Mouse (Mus musculus) ES-Bruce4 (cell line): ENCODE data around the gene Amn. TPM values are rescaled to one million over a fixed set of nuclear protein-coding genes. Genes with fewer than 3 reads are reported as not detected.

Experiments
- H3K27ac ChIP-seq: 2 replicates; pipeline ENCODE4 v1.5.1; 2012; ENCODE audit warnings: low read length, inconsistent platforms; ENCODE audit not compliant: insufficient read depth
- H3K27me3 ChIP-seq: 2 replicates; pipeline ENCODE4 v1.6.1; 2012; ENCODE audit warnings: mild to moderate bottlenecking, low read length, inconsistent platforms; ENCODE audit not compliant: control insufficient read depth, poor library complexity, insufficient read depth, severe bottlenecking
- H3K36me3 ChIP-seq: 2 replicates; pipeline ENCODE4 v1.6.1; 2012; ENCODE audit warnings: inconsistent platforms, mild to moderate bottlenecking, low read length, moderate library complexity; ENCODE audit not compliant: control insufficient read depth, poor library complexity, insufficient read depth, severe bottlenecking
- H3K4me1 ChIP-seq: one replicate; pipeline ENCODE4 v1.8.1; 2011; ENCODE audit warnings: low read length; ENCODE audit not compliant: control insufficient read depth, insufficient read depth
- H3K4me3 ChIP-seq: 2 replicates; pipeline ENCODE4 v1.5.1; 2011; ENCODE audit warnings: low read depth, mild to moderate bottlenecking, low read length
- H3K9ac ChIP-seq: 2 replicates; pipeline ENCODE4 v1.6.1; 2012; ENCODE audit warnings: low read depth, mild to moderate bottlenecking, inconsistent platforms; ENCODE audit not compliant: poor library complexity, severe bottlenecking
- H3K9me3 ChIP-seq: replicated peaks from 2 replicates; pipeline ENCODE4 v1.6.1; 2012; ENCODE audit warnings: mild to moderate bottlenecking, low read length, inconsistent platforms; ENCODE audit not compliant: control insufficient read depth, poor library complexity, insufficient read depth, severe bottlenecking
- CTCF ChIP-seq: IDR thresholded peaks from one replicate; pipeline ENCODE4 v1.8.1; 2011; ENCODE audit warnings: low read depth, low read length
- EP300 ChIP-seq: IDR thresholded peaks from 2 replicates; pipeline ENCODE4 v1.6.1; 2011; ENCODE audit warnings: low read depth, low read length; ENCODE audit not compliant: insufficient read depth
- POLR2A ChIP-seq: IDR thresholded peaks from one replicate; pipeline ENCODE4 v1.8.1; 2011; ENCODE audit warnings: low read length; ENCODE audit not compliant: insufficient read depth
- polyA plus RNA-seq: library from polyadenylated mRNA; stranded (reverse); fragments of >200 nt; gene quantifications from 2 replicates; pipeline ENCODE4 v1.2.4, GENCODE M21; 2011; ENCODE audit warnings: low read depth; ENCODE audit not compliant: missing spikeins, insufficient read depth, insufficient read length

Amn gene
- polyA plus RNA-seq, 1 experiment, result 1.9 TPM

- Histone ChIP-seq H3K4me1 (no peaks in the 10 kb centered on the region), H3K9ac (no peak overlapping the region), H3K36me3 (no peaks in the 10 kb centered on the region), H3K27me3 (no peaks in the 10 kb centered on the region), H3K4me3 (no peak overlapping the region), H3K9me3 (no peaks in the 10 kb centered on the region), H3K27ac (no peak overlapping the region)
- TF ChIP-seq POLR2A (no peak), CTCF (no peak), EP300 (no peak)
Measured at GRCm38 (mm10) chr12:111241916-111242315, 29.0 kb upstream of the Amn start.

- H3K36me3 ChIP-seq, result no peaks in the 10 kb centered on the region
- H3K27ac ChIP-seq, result no peak overlapping the region
Measured at GRCm38 (mm10) chr12:111242346-111242745, 28.5 kb upstream of the Amn start.

GRCm38 (mm10) chr12:111243733-111244132, 27.2 kb upstream of the Amn start:
- Histone ChIP-seq H3K9me3 (no peaks in the 10 kb centered on the region), H3K27ac (no peak overlapping the region), H3K36me3 (no peaks in the 10 kb centered on the region), H3K27me3 (no peaks in the 10 kb centered on the region), H3K4me3 (no peak overlapping the region), H3K4me1 (no peaks in the 10 kb centered on the region), H3K9ac (no peak overlapping the region)
- TF ChIP-seq CTCF (no peak), EP300 (no peak), POLR2A (no peak)

More at GRCm38 (mm10) chr12:111242346-111242745, 28.5 kb upstream of the Amn start:
- Histone ChIP-seq H3K9ac (no peak overlapping the region), H3K9me3 (no peaks in the 10 kb centered on the region), H3K27me3 (no peaks in the 10 kb centered on the region), H3K4me3 (no peak overlapping the region), H3K4me1 (no peaks in the 10 kb centered on the region)
- TF ChIP-seq CTCF (no peak), POLR2A (no peak), EP300 (no peak)

GRCm38 (mm10) chr12:111245070-111245469, 25.8 kb upstream of the Amn start:
- Histone ChIP-seq H3K36me3 (no peaks in the 10 kb centered on the region), H3K4me3 (no peak overlapping the region), H3K27me3 (no peaks in the 10 kb centered on the region), H3K9me3 (no peaks in the 10 kb centered on the region), H3K9ac (no peak overlapping the region), H3K27ac (no peak overlapping the region), H3K4me1 (no peaks in the 10 kb centered on the region)
- no peak for TF ChIP-seq EP300
- TF ChIP-seq CTCF, result no peak
- no peak for TF ChIP-seq POLR2A

- TF ChIP-seq POLR2A (no peak), EP300 (no peak), CTCF (no peak)
- Histone ChIP-seq H3K9me3 (no peaks in the 10 kb centered on the region), H3K9ac (no peak overlapping the region), H3K27me3 (no peaks in the 10 kb centered on the region), H3K27ac (no peak overlapping the region), H3K36me3 (no peaks in the 10 kb centered on the region), H3K4me1 (no peaks in the 10 kb centered on the region), H3K4me3 (no peak overlapping the region)
Measured at GRCm38 (mm10) chr12:111246808-111247464, 24.0 kb upstream of the Amn start.

- Histone ChIP-seq H3K27ac (no peak overlapping the region), H3K9me3 (no peaks in the 10 kb centered on the region), H3K4me3 (no peak overlapping the region), H3K27me3 (no peaks in the 10 kb centered on the region), H3K4me1 (no peaks in the 10 kb centered on the region), H3K36me3 (no peaks in the 10 kb centered on the region), H3K9ac (no peak overlapping the region)
- peak; percentile 3 for TF ChIP-seq CTCF
- TF ChIP-seq EP300, result no peak
Measured at GRCm38 (mm10) chr12:111249095-111249494, 21.8 kb upstream of the Amn start.
